Mouse (Mus musculus) limb, embryonic 12.5 days (tissue): ENCODE results near the gene Gm10720. TPM values are rescaled to one million over a fixed set of nuclear protein-coding genes. Genes with fewer than 3 reads are reported as not detected.
"Not testable (repeated sequence)": the region's sequence is repeated elsewhere in the genome, so short reads cannot be mapped to it uniquely, and the experiment has no call there.

ENCODE experiments used
- ATAC-seq: fragments of 200-750 bp; cut with Nextera tagmentation; 2 replicates; pipeline ENCODE4 v1.8.0; 2017; ENCODE audit warnings: low read depth, moderate TSS enrichment; ENCODE audit not compliant: insufficient number of reproducible peaks, insufficient read depth, low FRiP score, low TSS enrichment
- H3K27ac ChIP-seq: fragments of 300-500 bp; sonication (generic); 2 replicates; pipeline ENCODE4 v1.5.1; 2016; ENCODE audit warnings: mild to moderate bottlenecking, moderate library complexity
- H3K27me3 ChIP-seq: fragments of 300-500 bp; sonication (generic); 2 replicates; pipeline ENCODE4 v1.6.1; 2016; ENCODE audit warnings: mild to moderate bottlenecking, moderate library complexity
- H3K36me3 ChIP-seq: fragments of 300-500 bp; sonication (generic); 2 replicates; pipeline ENCODE4 v1.6.1; 2016; ENCODE audit warnings: mild to moderate bottlenecking, moderate library complexity
- H3K4me1 ChIP-seq: fragments of 300-500 bp; sonication (generic); replicated peaks from 2 replicates; pipeline ENCODE4 v1.6.1; 2016
- H3K4me2 ChIP-seq: fragments of 300-500 bp; sonication (generic); 2 replicates; pipeline ENCODE4 v1.6.1; 2016; ENCODE audit warnings: mild to moderate bottlenecking, moderate library complexity
- H3K4me3 ChIP-seq: fragments of 300-500 bp; sonication (generic); replicated peaks from 2 replicates; pipeline ENCODE4 v1.5.1; 2016; ENCODE audit warnings: mild to moderate bottlenecking
- H3K9ac ChIP-seq: fragments of 300-500 bp; sonication (generic); replicated peaks from 2 replicates; pipeline ENCODE4 v1.6.1; 2016; ENCODE audit warnings: mild to moderate bottlenecking, moderate library complexity
- H3K9me3 ChIP-seq: fragments of 300-500 bp; sonication (generic); 2 replicates; pipeline ENCODE4 v1.6.1; 2016; ENCODE audit warnings: mild to moderate bottlenecking, moderate library complexity
- WGBS: fragments of 180-500 bp; shearing (Covaris S2); methylation state at CpG from one replicate; pipeline ENCODE4 v1.1.7; 2016; 5-methylcytosine and 5-hydroxymethylcytosine counted together
- polyA plus RNA-seq: library from polyadenylated mRNA; unstranded; fragments of >200 nt; fragmentation: Nextera tagmentation; extraction: Ambion mirVana; gene quantifications from 2 replicates; pipeline ENCODE4 v1.2.1, GENCODE M21; 2016

Gene Gm10720
- polyA plus RNA-seq, 1 experiment from 2014 or later, result not detected

DNA sequence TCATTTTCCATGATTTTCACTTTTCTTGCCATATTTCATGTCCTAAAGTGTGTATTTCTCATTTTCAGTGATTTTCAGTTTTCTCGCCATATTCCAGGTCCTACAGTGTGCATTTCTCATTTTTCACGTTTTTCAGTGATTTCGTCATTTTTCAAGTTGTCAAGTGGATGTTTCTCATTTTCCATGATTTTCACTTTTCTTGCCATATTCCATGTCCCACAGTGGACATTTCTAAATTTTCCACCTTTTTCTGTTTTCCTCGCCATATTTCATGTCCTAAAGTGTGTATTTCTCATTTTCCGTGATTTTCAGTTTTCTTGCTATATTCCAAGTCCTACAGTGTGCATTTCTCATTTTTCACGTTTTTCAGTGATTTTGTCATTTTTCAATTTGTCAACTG, 442 bp downstream of the Gm10720 start:
- not testable (repeated sequence) for H3K4me3 ChIP-seq, H3K4me2 ChIP-seq, H3K9ac ChIP-seq, H3K36me3 ChIP-seq, H3K9me3 ChIP-seq, H3K27ac ChIP-seq, ATAC-seq, H3K27me3 ChIP-seq, H3K4me1 ChIP-seq
- WGBS, result 72% methylated on average over 6 of the region's 6 CpGs

DNA sequence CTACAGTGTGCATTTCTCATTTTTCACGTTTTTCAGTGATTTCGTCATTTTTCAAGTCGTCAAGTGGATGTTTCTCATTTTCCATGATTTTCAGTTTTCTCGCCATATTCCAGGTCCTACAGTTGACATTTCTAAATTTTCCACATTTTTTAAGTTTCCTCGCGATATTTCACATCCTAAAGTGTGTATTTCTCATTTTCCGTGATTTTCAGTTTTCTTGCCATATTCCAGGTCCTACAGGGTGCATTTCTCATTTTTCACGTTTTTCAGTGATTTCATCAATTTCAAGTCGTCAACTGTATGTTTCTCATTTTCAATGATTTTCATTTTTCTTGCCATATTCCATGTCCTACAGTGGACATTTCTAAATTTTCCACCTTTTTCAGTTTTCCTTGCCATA, 1.7 kb downstream of the Gm10720 start, which contains the start of gene Gm10719:
Gm10719 (plus strand) TSS at position 301 of the 400 bp plus-strand sequence.
- H3K4me1 ChIP-seq, H3K27me3 ChIP-seq, H3K36me3 ChIP-seq, H3K4me3 ChIP-seq, H3K4me2 ChIP-seq, ATAC-seq, H3K27ac ChIP-seq, H3K9ac ChIP-seq, H3K9me3 ChIP-seq: not testable (repeated sequence)
- 59% methylated on average over 1 of the region's 9 CpGs for WGBS

GRCm38 (mm10) chr9:3018944-3019343, 3.5 kb downstream of the Gm10720 start:
- WGBS, result 63% methylated on average over 9 of the region's 9 CpGs
- H3K4me2 ChIP-seq, result not testable (repeated sequence)

DNA sequence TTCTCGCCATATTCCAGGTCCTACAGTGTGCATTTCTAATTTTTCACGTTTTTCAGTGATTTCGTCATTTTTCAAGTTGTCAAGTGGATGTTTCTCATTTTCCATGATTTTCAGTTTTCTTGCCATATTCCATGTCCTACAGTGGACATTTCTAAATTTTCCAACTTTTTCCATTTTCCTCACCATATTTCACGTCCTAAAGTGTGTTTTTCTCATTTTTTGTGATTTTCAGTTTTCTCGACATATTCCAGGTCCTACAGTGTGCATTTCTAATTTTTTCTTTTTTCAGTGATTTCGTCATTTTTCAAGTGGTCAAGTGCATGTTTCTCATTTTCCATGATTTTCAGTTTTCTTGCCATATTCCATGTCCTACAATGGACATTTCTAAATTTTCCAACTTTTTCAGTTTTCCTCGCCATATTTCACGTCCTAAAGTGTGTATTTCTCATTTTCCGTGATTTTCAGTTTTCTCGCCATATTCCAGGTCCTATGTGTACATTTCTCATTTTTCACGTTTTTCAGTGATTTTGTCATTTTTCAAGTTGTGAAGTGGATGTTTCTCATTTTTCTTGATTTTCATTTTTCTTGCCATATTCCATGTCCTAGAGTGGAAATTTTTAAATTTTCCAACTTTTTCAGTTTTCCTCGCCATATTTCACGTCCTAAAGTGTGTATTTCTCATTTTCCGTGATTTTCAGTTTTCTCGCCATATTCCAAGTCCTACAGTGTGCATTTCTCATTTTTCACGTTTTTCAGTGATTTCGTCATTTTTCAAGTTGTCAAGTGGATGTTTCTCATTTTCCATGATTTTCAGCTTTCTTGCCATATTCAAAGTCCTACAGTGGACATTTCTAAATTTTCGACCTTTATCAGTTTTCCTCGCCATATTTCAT, 4.6 kb downstream of the Gm10720 start:
- H3K9me3 ChIP-seq, H3K27me3 ChIP-seq, H3K36me3 ChIP-seq, H3K4me1 ChIP-seq, H3K4me2 ChIP-seq, H3K4me3 ChIP-seq, H3K27ac ChIP-seq, ATAC-seq, H3K9ac ChIP-seq: not testable (repeated sequence)
- WGBS, result 73% methylated on average over 17 of the region's 19 CpGs

More at GRCm38 (mm10) chr9:3018944-3019343, 3.5 kb downstream of the Gm10720 start:
- not testable (repeated sequence) for H3K4me1 ChIP-seq, H3K9ac ChIP-seq, H3K9me3 ChIP-seq, H3K27me3 ChIP-seq, H3K36me3 ChIP-seq, ATAC-seq, H3K4me3 ChIP-seq, H3K27ac ChIP-seq

DNA sequence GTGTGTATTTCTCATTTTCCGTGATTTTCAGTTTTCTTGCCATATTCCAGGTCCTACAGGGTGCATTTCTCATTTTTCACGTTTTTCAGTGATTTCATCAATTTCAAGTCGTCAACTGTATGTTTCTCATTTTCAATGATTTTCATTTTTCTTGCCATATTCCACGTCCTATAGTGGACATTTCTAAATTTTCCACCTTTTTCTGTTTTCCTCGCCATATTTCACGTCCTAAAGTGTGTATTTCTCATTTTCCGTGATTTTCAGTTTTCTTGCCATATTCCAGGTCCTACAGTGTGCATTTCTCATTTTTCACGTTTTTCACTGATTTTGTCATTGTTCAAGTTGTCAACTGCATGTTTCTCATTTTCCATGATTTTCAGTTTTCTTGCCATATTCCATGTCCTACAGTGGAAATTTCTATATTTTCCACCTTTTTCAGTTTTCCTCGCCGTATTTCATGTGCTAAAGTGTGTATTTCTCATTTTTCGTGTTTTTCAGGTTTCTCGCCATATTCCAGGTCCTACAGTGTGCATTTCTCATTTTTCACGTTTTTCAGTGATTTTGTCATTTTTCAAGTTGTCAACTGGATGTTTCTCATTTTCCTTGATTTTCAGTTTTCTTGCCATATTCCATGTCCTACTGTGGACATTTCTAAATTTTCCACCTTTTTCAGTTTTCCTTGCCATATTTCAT, 7.0 kb downstream of the Gm10720 start:
- H3K4me2 ChIP-seq, H3K36me3 ChIP-seq, H3K27me3 ChIP-seq, H3K4me1 ChIP-seq, H3K27ac ChIP-seq, H3K4me3 ChIP-seq, H3K9me3 ChIP-seq, H3K9ac ChIP-seq, ATAC-seq: not testable (repeated sequence)
- WGBS, result 73% methylated on average over 11 of the region's 13 CpGs

- H3K4me1 ChIP-seq, H3K27ac ChIP-seq, H3K4me3 ChIP-seq, H3K36me3 ChIP-seq, H3K9me3 ChIP-seq, H3K27me3 ChIP-seq, H3K4me2 ChIP-seq, ATAC-seq, H3K9ac ChIP-seq: not testable (repeated sequence)
- 74% methylated on average over 12 of the region's 13 CpGs for WGBS
Measured at GRCm38 (mm10) chr9:3023312-3023984, 8.0 kb downstream of the Gm10720 start, which contains the start of gene Gm10718. TSS of gene Gm10718 (plus strand) at chr9:3023547.

GRCm38 (mm10) chr9:3023985-3024648, 8.7 kb downstream of the Gm10720 start:
- not testable (repeated sequence) for H3K27me3 ChIP-seq, H3K4me2 ChIP-seq, H3K4me1 ChIP-seq, H3K27ac ChIP-seq, H3K36me3 ChIP-seq, ATAC-seq, H3K9ac ChIP-seq, H3K9me3 ChIP-seq, H3K4me3 ChIP-seq
- WGBS, result 76% methylated on average over 16 of the region's 16 CpGs

- 72% methylated on average over 12 of the region's 12 CpGs for WGBS
- not testable (repeated sequence) for ATAC-seq
Measured at GRCm38 (mm10) chr9:3024912-3025467, 9.5 kb downstream of the Gm10720 start, which contains the start of gene Gm10717. TSS of gene Gm10717 (plus strand) at chr9:3025417.

GRCm38 (mm10) chr9:3025653-3026052, 10.2 kb downstream of the Gm10720 start:
- H3K27me3 ChIP-seq, H3K9me3 ChIP-seq, ATAC-seq, H3K9ac ChIP-seq, H3K4me3 ChIP-seq, H3K36me3 ChIP-seq, H3K4me2 ChIP-seq, H3K4me1 ChIP-seq, H3K27ac ChIP-seq: not testable (repeated sequence)
- 74% methylated on average over 5 of the region's 6 CpGs for WGBS

More at GRCm38 (mm10) chr9:3024912-3025467, 9.5 kb downstream of the Gm10720 start, which contains the start of gene Gm10717:
- not testable (repeated sequence) for H3K4me2 ChIP-seq, H3K4me3 ChIP-seq, H3K9ac ChIP-seq, H3K27me3 ChIP-seq, H3K27ac ChIP-seq, H3K36me3 ChIP-seq, H3K4me1 ChIP-seq, H3K9me3 ChIP-seq

DNA sequence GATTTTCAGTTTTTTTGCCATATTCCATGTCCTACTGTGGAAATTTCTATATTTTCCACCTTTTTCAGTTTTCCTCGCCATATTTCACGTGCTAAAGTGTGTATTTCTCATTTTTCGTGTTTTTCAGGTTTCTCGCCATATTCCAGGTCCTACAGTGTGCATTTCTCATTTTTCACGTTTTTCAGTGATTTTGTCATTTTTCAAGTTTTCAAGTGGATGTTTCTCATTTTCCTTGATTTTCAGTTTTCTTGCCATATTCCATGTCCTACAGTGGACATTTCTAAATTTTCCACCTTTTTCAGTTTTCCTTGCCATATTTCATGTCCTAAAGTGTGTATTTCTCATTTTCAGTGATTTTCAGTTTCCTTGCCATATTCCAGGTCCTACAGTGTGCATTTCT, 10.7 kb downstream of the Gm10720 start:
- H3K4me1 ChIP-seq, H3K27me3 ChIP-seq, H3K27ac ChIP-seq, H3K9ac ChIP-seq, H3K4me3 ChIP-seq, ATAC-seq, H3K36me3 ChIP-seq, H3K4me2 ChIP-seq, H3K9me3 ChIP-seq: not testable (repeated sequence)
- WGBS, result 74% methylated on average over 5 of the region's 5 CpGs
